Mouse (Mus musculus) mature B cell (primary cell): ENCODE measurements around the gene Ece1.

Experiments used
- in situ Hi-C: fragments of 300-500 bp; cut with MboI; formaldehyde crosslinking; loops from 2 replicates; pipeline ENCODE4 v1.14.3; 2019

Ece1 gene

GRCm38 (mm10) chr4:137855741-137856341 is 6.2 kb upstream of the Ece1 start:
- in situ Hi-C loops, result loop anchor here (5.0 kb wide), 1 partner anchor 91 kb away; no protein-coding TSS in a partner anchor

- in situ Hi-C loops, result loop anchor here (5.0 kb wide), 1 partner anchor 90 kb away; no protein-coding TSS in a partner anchor
These were observed 4.9 kb upstream of the Ece1 start for GRCm38 (mm10) chr4:137857116-137857515.

GRCm38 (mm10) chr4:137858371-137858770 is 3.7 kb upstream of the Ece1 start:
- in situ Hi-C loops, result loop anchor here (5.0 kb wide), 1 partner anchor 89 kb away; no protein-coding TSS in a partner anchor

GRCm38 (mm10) chr4:137861461-137862011 is 501 bp upstream of the Ece1 start:
- in situ Hi-C loops, result no loop called here

- in situ Hi-C loops, result no loop called here
These were observed 641 bp downstream of the Ece1 start for GRCm38 (mm10) chr4:137862516-137863240.

- in situ Hi-C loops, result no loop called here
These were observed 2.0 kb downstream of the Ece1 start for GRCm38 (mm10) chr4:137864031-137864430.

GRCm38 (mm10) chr4:137864769-137865168 is 2.7 kb downstream of the Ece1 start:
- in situ Hi-C loops, result no loop called here

- in situ Hi-C loops, result no loop called here
These were observed 3.2 kb downstream of the Ece1 start for GRCm38 (mm10) chr4:137865221-137865641.

GRCm38 (mm10) chr4:137866206-137866863 is 4.3 kb downstream of the Ece1 start:
- in situ Hi-C loops, result no loop called here

- in situ Hi-C loops, result no loop called here
These were observed 5.2 kb downstream of the Ece1 start for GRCm38 (mm10) chr4:137867225-137867624.

- in situ Hi-C loops, result no loop called here
These were observed 5.7 kb downstream of the Ece1 start for GRCm38 (mm10) chr4:137867675-137868257.

- in situ Hi-C loops, result no loop called here
These were observed 7.7 kb downstream of the Ece1 start for GRCm38 (mm10) chr4:137869667-137870274.

GRCm38 (mm10) chr4:137870979-137871378 is 8.9 kb downstream of the Ece1 start:
- in situ Hi-C loops, result no loop called here

- in situ Hi-C loops, result no loop called here
These were observed 9.4 kb downstream of the Ece1 start for GRCm38 (mm10) chr4:137871431-137871830.

GRCm38 (mm10) chr4:137874337-137874736 is 12.3 kb downstream of the Ece1 start:
- in situ Hi-C loops, result no loop called here

- in situ Hi-C loops, result no loop called here
These were observed 12.8 kb downstream of the Ece1 start for GRCm38 (mm10) chr4:137874826-137875225.

- in situ Hi-C loops, result no loop called here
These were observed 13.5 kb downstream of the Ece1 start for GRCm38 (mm10) chr4:137875466-137876092.

GRCm38 (mm10) chr4:137876834-137877233 is 14.8 kb downstream of the Ece1 start:
- in situ Hi-C loops, result no loop called here

- in situ Hi-C loops, result no loop called here
These were observed 15.4 kb downstream of the Ece1 start for GRCm38 (mm10) chr4:137877432-137877881.

GRCm38 (mm10) chr4:137879383-137880156 is 17.5 kb downstream of the Ece1 start:
- in situ Hi-C loops, result no loop called here
